7 mouse cellular contexts compared by ENCODE assay signal in the genomic region with DNA sequence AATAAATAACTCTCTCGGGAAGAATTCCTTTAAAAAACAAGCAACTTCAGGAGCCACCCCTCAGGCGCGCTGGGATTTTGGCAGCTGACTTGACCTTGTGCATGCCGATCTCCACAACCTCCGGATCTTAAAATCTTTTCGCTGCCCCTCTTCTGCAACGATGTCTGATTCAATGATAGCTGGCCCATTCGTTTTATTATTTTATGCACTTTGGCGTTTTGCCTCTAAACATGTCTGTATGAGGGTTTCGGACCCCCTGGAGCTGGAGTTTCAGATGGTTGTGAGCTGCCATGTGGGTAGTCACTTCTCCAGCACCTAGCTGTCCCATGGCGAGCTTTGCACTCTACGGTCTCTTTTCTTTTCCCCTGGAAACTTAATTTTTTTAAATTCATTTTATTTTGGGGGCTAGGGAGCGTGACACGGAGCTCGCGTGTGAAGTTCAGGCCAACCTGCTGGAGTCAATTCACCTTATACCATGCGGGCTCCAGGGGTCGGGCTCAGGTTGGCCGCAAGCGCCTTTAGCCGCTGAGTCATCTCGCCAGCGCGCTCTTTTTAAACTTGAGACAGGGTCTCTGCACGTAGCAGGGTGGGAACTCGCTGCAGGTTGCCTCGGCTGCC. TPM values are rescaled to one million over a fixed set of nuclear protein-coding genes. Genes with fewer than 3 reads are reported as not detected.
DNase-seq lines count a peak whose midpoint lies in the region; ATAC-seq and TF ChIP-seq lines count a peak whose summit lies in the region.

No protein-coding gene starts in this region.

- peak overlapping the region; percentile 90 for H3K4me3 ChIP-seq in thymus, adult 2 months (ENCODE audit: control insufficient read depth, insufficient read depth, low read length)
- peak overlapping the region; percentile 76 for H3K4me3 ChIP-seq in embryonic facial prominence, embryonic 13.5 days
- peak overlapping the region; percentile 72 for H3K4me3 ChIP-seq in hindbrain, embryonic 13.5 days
- H3K4me3 ChIP-seq in liver, embryonic 12.5 days, result peak overlapping the region; percentile 80
- peak overlapping the region; percentile 77 for H3K4me3 ChIP-seq in stomach, embryonic 15.5 days (replicated peaks)

- H3K9ac ChIP-seq in embryonic facial prominence, embryonic 13.5 days, result peak overlapping the region; percentile 92
- H3K9ac ChIP-seq in hindbrain, embryonic 13.5 days, result peak overlapping the region; percentile 90
- peak overlapping the region; percentile 89 for H3K9ac ChIP-seq in liver, embryonic 12.5 days
- peak overlapping the region; percentile 79 for H3K9ac ChIP-seq in stomach, embryonic 15.5 days

- TF ChIP-seq POLR2A in thymus, adult 2 months (IDR thresholded peaks at IDR 0.05; ENCODE audit: control insufficient read depth, extremely low read depth, insufficient read depth, low read length, poor library complexity), result no peak

- no peak for DNase-seq in thymus, adult 2 months
- no peak for DNase-seq in thymus, postnatal 4 days
- DNase-seq in urinary bladder, postnatal 14 days (ENCODE audit: low spot score), result no peak

- 1% methylated on average over 27 of the region's 27 CpGs for WGBS in thymus, adult 2 months
- WGBS in embryonic facial prominence, embryonic 13.5 days, result under 1% methylated on average over 27 of the region's 27 CpGs
- WGBS in hindbrain, embryonic 13.5 days, result 1% methylated on average over 27 of the region's 27 CpGs
- WGBS in liver, embryonic 12.5 days (ENCODE audit: insufficient replicate concordance), result under 1% methylated on average over 27 of the region's 27 CpGs
- WGBS in stomach, embryonic 15.5 days, result under 1% methylated on average over 27 of the region's 27 CpGs

- no peaks in the 10 kb centered on the region for H3K27me3 ChIP-seq in thymus, adult 2 months (ENCODE audit: control insufficient read depth, insufficient read depth, low read length)
- no peaks in the 10 kb centered on the region for H3K27me3 ChIP-seq in embryonic facial prominence, embryonic 13.5 days
- H3K27me3 ChIP-seq in hindbrain, embryonic 13.5 days, result no peaks in the 10 kb centered on the region
- peaks cover 6% of the 10 kb centered on the region; the same call in 1 of the 2 replicates for H3K27me3 ChIP-seq in liver, embryonic 12.5 days (replicated peaks)
- no peaks in the 10 kb centered on the region for H3K27me3 ChIP-seq in stomach, embryonic 15.5 days (replicated peaks)

- peak; percentile 40; the same call in 1 of the 2 replicates for ATAC-seq in embryonic facial prominence, embryonic 13.5 days (ENCODE audit: insufficient number of reproducible peaks, insufficient read depth, low FRiP score, low TSS enrichment, low read depth)
- ATAC-seq in hindbrain, embryonic 13.5 days (ENCODE audit: low FRiP score), result peak; percentile 67
- peak; percentile 35 for ATAC-seq in liver, embryonic 12.5 days
- peak; percentile 9; the same call in 1 of the 2 replicates for ATAC-seq in stomach, embryonic 15.5 days (ENCODE audit: insufficient read depth, low FRiP score, low read depth)

- no peak for TF ChIP-seq CTCF in thymus, adult 2 months (IDR thresholded peaks at IDR 0.05; ENCODE audit: borderline replicate concordance, control insufficient read depth, extremely low read depth, insufficient read depth, low read length, poor library complexity)

- no peaks in the 10 kb centered on the region for H3K36me3 ChIP-seq in thymus, adult 2 months (ENCODE audit: control insufficient read depth, insufficient read depth, low read length)
- peaks cover under 1% of the 10 kb centered on the region; the same call in 1 of the 2 replicates for H3K36me3 ChIP-seq in embryonic facial prominence, embryonic 13.5 days
- no peaks in the 10 kb centered on the region for H3K36me3 ChIP-seq in hindbrain, embryonic 13.5 days
- H3K36me3 ChIP-seq in liver, embryonic 12.5 days, result peaks cover 13% of the 10 kb centered on the region
- 0 out of 2 replicates have a peak, but pooled peaks cover 2% of the 10 kb centered on the region for H3K36me3 ChIP-seq in stomach, embryonic 15.5 days

- H3K9me3 ChIP-seq in embryonic facial prominence, embryonic 13.5 days, result no peaks in the 10 kb centered on the region
- H3K9me3 ChIP-seq in hindbrain, embryonic 13.5 days, result no peaks in the 10 kb centered on the region
- no peaks in the 10 kb centered on the region for H3K9me3 ChIP-seq in liver, embryonic 12.5 days (replicated peaks)
- no peaks in the 10 kb centered on the region for H3K9me3 ChIP-seq in stomach, embryonic 15.5 days

- H3K4me1 ChIP-seq in thymus, adult 2 months (replicated peaks; ENCODE audit: control insufficient read depth, insufficient read depth, low read length), result peaks cover 10% of the 10 kb centered on the region
- peaks cover 26% of the 10 kb centered on the region for H3K4me1 ChIP-seq in embryonic facial prominence, embryonic 13.5 days
- H3K4me1 ChIP-seq in hindbrain, embryonic 13.5 days (replicated peaks), result peaks cover 33% of the 10 kb centered on the region
- peaks cover 58% of the 10 kb centered on the region for H3K4me1 ChIP-seq in liver, embryonic 12.5 days
- peaks cover 11% of the 10 kb centered on the region for H3K4me1 ChIP-seq in stomach, embryonic 15.5 days

- H3K27ac ChIP-seq in thymus, adult 2 months (ENCODE audit: control insufficient read depth, insufficient read depth, low read length), result peak overlapping the region; percentile 77
- H3K27ac ChIP-seq in embryonic facial prominence, embryonic 13.5 days, result peak overlapping the region; percentile 96
- peak overlapping the region; percentile 97 for H3K27ac ChIP-seq in hindbrain, embryonic 13.5 days
- peak overlapping the region; percentile 96 for H3K27ac ChIP-seq in liver, embryonic 12.5 days
- peak overlapping the region; percentile 98 for H3K27ac ChIP-seq in stomach, embryonic 15.5 days

- peak overlapping the region; percentile 78 for H3K4me2 ChIP-seq in embryonic facial prominence, embryonic 13.5 days
- peak overlapping the region; percentile 76 for H3K4me2 ChIP-seq in hindbrain, embryonic 13.5 days
- peak overlapping the region; percentile 81 for H3K4me2 ChIP-seq in liver, embryonic 12.5 days
- H3K4me2 ChIP-seq in stomach, embryonic 15.5 days, result peak overlapping the region; percentile 72

RNA-seq across cellular contexts. Expression of gene Tmem79, which starts 0.4 kb away (rescaled TPM):
- 8.9 and 10.4 TPM in 2 replicates for polyA plus RNA-seq in thymus, adult 2 months (2012; rRNA removed)
- 9.1 and 10.4 TPM in 2 replicates for polyA plus RNA-seq in embryonic facial prominence, embryonic 13.5 days (2015; fragmentation: Nextera tagmentation; extraction: Ambion mirVana)
- 1.2 and 1.3 TPM in 2 replicates for polyA plus RNA-seq in hindbrain, embryonic 13.5 days (2015; fragmentation: Nextera tagmentation; extraction: Ambion mirVana)
- 1.6 and 2.0 TPM in 2 replicates for polyA plus RNA-seq in liver, embryonic 12.5 days (2016; fragmentation: Nextera tagmentation; extraction: Ambion mirVana)
- polyA plus RNA-seq in stomach, embryonic 15.5 days (2015; fragmentation: Nextera tagmentation; extraction: Ambion mirVana), result 21.6 and 30.6 TPM in 2 replicates

RNA-seq across cellular contexts. Expression of gene Smg5, which starts 0.5 kb away (rescaled TPM):
- 151 and 159 TPM in 2 replicates for polyA plus RNA-seq in thymus, adult 2 months (2012; rRNA removed)
- 55.0 and 58.3 TPM in 2 replicates for polyA plus RNA-seq in embryonic facial prominence, embryonic 13.5 days (2015; fragmentation: Nextera tagmentation; extraction: Ambion mirVana)
- 66.2 and 69.1 TPM in 2 replicates for polyA plus RNA-seq in hindbrain, embryonic 13.5 days (2015; fragmentation: Nextera tagmentation; extraction: Ambion mirVana)
- 56.1 and 58.8 TPM in 2 replicates for polyA plus RNA-seq in liver, embryonic 12.5 days (2016; fragmentation: Nextera tagmentation; extraction: Ambion mirVana)
- polyA plus RNA-seq in stomach, embryonic 15.5 days (2015; fragmentation: Nextera tagmentation; extraction: Ambion mirVana), result 48.5 and 51.1 TPM in 2 replicates

RNA-seq across cellular contexts. Expression of gene Glmp, which starts 10.7 kb away (rescaled TPM):
- 201 and 237 TPM in 2 replicates for polyA plus RNA-seq in thymus, adult 2 months (2012; rRNA removed)
- 164 and 188 TPM in 2 replicates for polyA plus RNA-seq in embryonic facial prominence, embryonic 13.5 days (2015; fragmentation: Nextera tagmentation; extraction: Ambion mirVana)
- polyA plus RNA-seq in hindbrain, embryonic 13.5 days (2015; fragmentation: Nextera tagmentation; extraction: Ambion mirVana), result 122 and 129 TPM in 2 replicates
- 93.8 and 96.4 TPM in 2 replicates for polyA plus RNA-seq in liver, embryonic 12.5 days (2016; fragmentation: Nextera tagmentation; extraction: Ambion mirVana)
- 182 and 197 TPM in 2 replicates for polyA plus RNA-seq in stomach, embryonic 15.5 days (2015; fragmentation: Nextera tagmentation; extraction: Ambion mirVana)

RNA-seq across cellular contexts. Expression of gene Paqr6, which starts 28.8 kb away (rescaled TPM):
- 1.2 and 2.0 TPM in 2 replicates for polyA plus RNA-seq in thymus, adult 2 months (2012; rRNA removed)
- 4.2 and 4.9 TPM in 2 replicates for polyA plus RNA-seq in embryonic facial prominence, embryonic 13.5 days (2015; fragmentation: Nextera tagmentation; extraction: Ambion mirVana)
- 2.6 and 2.9 TPM in 2 replicates for polyA plus RNA-seq in hindbrain, embryonic 13.5 days (2015; fragmentation: Nextera tagmentation; extraction: Ambion mirVana)
- polyA plus RNA-seq in liver, embryonic 12.5 days (2016; fragmentation: Nextera tagmentation; extraction: Ambion mirVana), result 9.2 and 10.0 TPM in 2 replicates
- 9.9 and 13.3 TPM in 2 replicates for polyA plus RNA-seq in stomach, embryonic 15.5 days (2015; fragmentation: Nextera tagmentation; extraction: Ambion mirVana)

RNA-seq across cellular contexts. Expression of gene Bglap3, which starts 37.0 kb away (rescaled TPM):
- polyA plus RNA-seq in thymus, adult 2 months (2012; rRNA removed), result 1.2 and 2.6 TPM in 2 replicates
- 0.28 TPM in 1 of 2 replicates, not detected in the other for polyA plus RNA-seq in embryonic facial prominence, embryonic 13.5 days (2015; fragmentation: Nextera tagmentation; extraction: Ambion mirVana)
- 0.19 TPM in 1 of 2 replicates, not detected in the other for polyA plus RNA-seq in hindbrain, embryonic 13.5 days (2015; fragmentation: Nextera tagmentation; extraction: Ambion mirVana)
- polyA plus RNA-seq in liver, embryonic 12.5 days (2016; fragmentation: Nextera tagmentation; extraction: Ambion mirVana), result 0.11 and 0.13 TPM in 2 replicates
- polyA plus RNA-seq in stomach, embryonic 15.5 days (2015; fragmentation: Nextera tagmentation; extraction: Ambion mirVana), result 1.8 and 4.1 TPM in 2 replicates

Comparison
In these comparisons a context has a peak if more than half of its experiments do, and no peak if none do; other contexts are left out.
1. ATAC-seq: peak in every context shown above with its lines; median percentile 67 in hindbrain, embryonic 13.5 days; 40 in embryonic facial prominence, embryonic 13.5 days; 35 in liver, embryonic 12.5 days; 9 in stomach, embryonic 15.5 days.